Mouse (Mus musculus) myocyte (in vitro differentiated cells): ENCODE measurements at regions not wholly inside any gene's neighbourhood (a gene's known extent, or its start where the extent isn't known, plus 50 kb on each side); places are given as distances from the start of the nearest gene placed in this dataset.

Experiments used
- H3K27me3 ChIP-seq: one replicate; pipeline ENCODE4 v1.6.1; 2011; ENCODE audit not compliant: control insufficient read depth, insufficient read depth, insufficient read length
- H3K36me3 ChIP-seq: one replicate; pipeline ENCODE4 v1.6.1; 2011; ENCODE audit not compliant: control insufficient read depth, insufficient read depth
- H3K4me2 ChIP-seq: one replicate; pipeline ENCODE4 v1.6.1; 2011; ENCODE audit warnings: low read depth, control low read depth
- H3K4me3 ChIP-seq: one replicate; pipeline ENCODE4 v1.5.1; 2011; ENCODE audit warnings: mild to moderate bottlenecking, control low read depth, moderate library complexity
- H3K79me2 ChIP-seq: one replicate; pipeline ENCODE4 v1.6.1; 2011; ENCODE audit not compliant: control insufficient read depth, insufficient read depth
- H3ac ChIP-seq: one replicate; pipeline ENCODE4 v1.6.1; 2011; ENCODE audit not compliant: control insufficient read depth, insufficient read length
- CEBPB ChIP-seq: IDR thresholded peaks from 2 replicates; pipeline ENCODE4 v1.6.1; 2011; ENCODE audit warnings: mild to moderate bottlenecking, moderate library complexity; ENCODE audit not compliant: poor library complexity, insufficient read depth, severe bottlenecking
- E2F4 ChIP-seq: IDR thresholded peaks from one replicate; pipeline ENCODE4 v1.6.1; 2011; ENCODE audit warnings: mild to moderate bottlenecking, control low read depth, moderate library complexity; ENCODE audit not compliant: insufficient read depth
- MAX ChIP-seq: IDR thresholded peaks from one replicate; pipeline ENCODE4 v1.6.1; 2011; ENCODE audit warnings: low read depth, mild to moderate bottlenecking, control low read depth
- MYOD1 ChIP-seq, 3 experiments: IDR thresholded peaks; one replicate each; pipeline ENCODE4 v1.6.1; 2011; ENCODE audit warnings: control low read depth in 2 of 3, low read depth in 2 of 3, mild to moderate bottlenecking in 2 of 3, moderate library complexity in 1 of 3; ENCODE audit not compliant: insufficient read length in 2 of 3, control insufficient read depth in 1 of 3
- MYOG ChIP-seq, 3 experiments: IDR thresholded peaks; one replicate each; pipeline ENCODE4 v1.6.1; 2011; ENCODE audit warnings: control low read depth in 2 of 3, low read depth in 2 of 3, mild to moderate bottlenecking in 2 of 3; ENCODE audit not compliant: insufficient read length in 2 of 3, control insufficient read depth in 1 of 3, insufficient read depth in 1 of 3
- POLR2A ChIP-seq: IDR thresholded peaks from one replicate; pipeline ENCODE4 v1.6.1; 2011; ENCODE audit warnings: low read depth, mild to moderate bottlenecking, control low read depth, moderate library complexity; ENCODE audit not compliant: insufficient read length
- POLR2AphosphoS2 ChIP-seq: IDR thresholded peaks from one replicate; pipeline ENCODE4 v1.6.1; 2011; ENCODE audit warnings: low read depth, control low read depth; ENCODE audit not compliant: insufficient read length
- REST ChIP-seq: IDR thresholded peaks from one replicate; pipeline ENCODE4 v1.6.1; 2011; ENCODE audit warnings: mild to moderate bottlenecking, control low read depth, moderate library complexity; ENCODE audit not compliant: insufficient read depth, insufficient read length
- SRF ChIP-seq: IDR thresholded peaks from one replicate; pipeline ENCODE4 v1.6.1; 2011; ENCODE audit warnings: low read depth; ENCODE audit not compliant: control insufficient read depth, insufficient read length
- TCF12 ChIP-seq: IDR thresholded peaks from one replicate; pipeline ENCODE4 v1.6.1; 2011; ENCODE audit warnings: mild to moderate bottlenecking, control low read depth; ENCODE audit not compliant: poor library complexity, insufficient read depth, severe bottlenecking
- TCF3 ChIP-seq: IDR thresholded peaks from one replicate; pipeline ENCODE4 v1.6.1; 2011; ENCODE audit warnings: low read depth, control low read depth; ENCODE audit not compliant: insufficient read length
- USF1 ChIP-seq: IDR thresholded peaks from one replicate; pipeline ENCODE4 v1.6.1; 2011; ENCODE audit warnings: low read depth, mild to moderate bottlenecking, control low read depth, moderate library complexity

DNA sequence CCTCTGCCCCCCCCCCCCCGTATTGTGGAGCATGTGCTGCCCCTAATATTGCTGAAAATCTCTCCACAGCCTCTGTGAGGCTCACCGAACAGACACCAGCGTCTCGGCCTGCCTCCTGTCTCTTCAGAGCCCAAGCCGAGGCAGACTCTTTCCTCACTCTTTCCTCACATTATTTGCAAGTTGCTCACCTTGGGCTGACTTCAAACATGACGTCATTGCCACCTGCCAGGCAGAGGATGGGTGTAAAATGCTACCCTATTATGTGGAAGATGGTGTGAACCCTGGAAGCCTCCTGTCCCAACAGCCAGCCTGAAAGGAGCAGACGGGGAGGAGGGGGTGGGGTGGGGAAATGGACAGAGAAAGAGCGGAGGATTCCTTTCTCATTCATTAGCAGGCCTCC, 259.3 kb downstream of the Sox11 start:
- H3K27me3 ChIP-seq = no peaks in the 10 kb centered on the region
- no peaks in the 10 kb centered on the region for H3K36me3 ChIP-seq
- H3K4me3 ChIP-seq = no peak overlapping the region
- H3ac ChIP-seq = no peak overlapping the region
- no peaks in the 10 kb centered on the region for H3K79me2 ChIP-seq
- H3K4me2 ChIP-seq = no peak overlapping the region
- TF ChIP-seq TCF3 = no peak
- no peak for TF ChIP-seq CEBPB
- no peak for TF ChIP-seq REST
- no peak for TF ChIP-seq USF1
- TF ChIP-seq POLR2A = no peak
- no peak for TF ChIP-seq MAX
- no peak for TF ChIP-seq MYOG (IDR thresholded peaks at IDR 0.05; ENCODE audit: control insufficient read depth in 1 of 3, insufficient read depth in 1 of 3, insufficient read length in 2 of 3, low read depth in 2 of 3)
- no peak for TF ChIP-seq POLR2AphosphoS2
- no peak for TF ChIP-seq SRF
- TF ChIP-seq MYOD1 (IDR thresholded peaks at IDR 0.05; ENCODE audit: control insufficient read depth in 1 of 3, insufficient read length in 2 of 3, low read depth in 2 of 3) = no peak
- no peak for TF ChIP-seq E2F4
- no peak for TF ChIP-seq TCF12

DNA sequence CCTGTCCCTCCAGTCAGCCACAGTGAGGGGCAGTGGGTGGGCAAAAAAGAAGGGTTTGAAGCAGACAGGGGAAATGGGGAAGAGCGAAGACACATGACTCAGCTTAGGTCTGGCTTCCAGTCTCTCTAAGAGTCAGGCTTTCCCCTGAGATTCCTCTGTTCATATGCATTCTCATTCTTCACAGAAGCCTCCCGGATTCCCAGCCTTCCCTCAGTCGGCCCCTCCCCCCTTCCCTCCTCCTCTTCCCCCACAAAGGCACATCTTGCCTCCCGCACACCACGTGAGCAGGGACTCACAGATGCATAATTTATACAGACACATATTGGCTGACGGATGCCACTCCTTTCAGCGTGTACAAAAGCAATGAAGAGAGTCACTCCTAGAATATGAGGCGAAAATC, 259.8 kb downstream of the Sox11 start:
- TF ChIP-seq MYOG (IDR thresholded peaks at IDR 0.05; ENCODE audit: control insufficient read depth in 1 of 3, insufficient read depth in 1 of 3, insufficient read length in 2 of 3, low read depth in 2 of 3) (no peak), E2F4 (no peak), MAX (no peak), TCF12 (no peak), MYOD1 (IDR thresholded peaks at IDR 0.05; ENCODE audit: control insufficient read depth in 1 of 3, insufficient read length in 2 of 3, low read depth in 2 of 3) (no peak), USF1 (no peak), POLR2AphosphoS2 (no peak), SRF (no peak), TCF3 (no peak)
- no peak overlapping the region for H3K4me2 ChIP-seq
- no peak overlapping the region for H3ac ChIP-seq
- no peak overlapping the region for H3K4me3 ChIP-seq
- no peaks in the 10 kb centered on the region for H3K36me3 ChIP-seq
- no peaks in the 10 kb centered on the region for H3K79me2 ChIP-seq
- no peaks in the 10 kb centered on the region for H3K27me3 ChIP-seq

DNA sequence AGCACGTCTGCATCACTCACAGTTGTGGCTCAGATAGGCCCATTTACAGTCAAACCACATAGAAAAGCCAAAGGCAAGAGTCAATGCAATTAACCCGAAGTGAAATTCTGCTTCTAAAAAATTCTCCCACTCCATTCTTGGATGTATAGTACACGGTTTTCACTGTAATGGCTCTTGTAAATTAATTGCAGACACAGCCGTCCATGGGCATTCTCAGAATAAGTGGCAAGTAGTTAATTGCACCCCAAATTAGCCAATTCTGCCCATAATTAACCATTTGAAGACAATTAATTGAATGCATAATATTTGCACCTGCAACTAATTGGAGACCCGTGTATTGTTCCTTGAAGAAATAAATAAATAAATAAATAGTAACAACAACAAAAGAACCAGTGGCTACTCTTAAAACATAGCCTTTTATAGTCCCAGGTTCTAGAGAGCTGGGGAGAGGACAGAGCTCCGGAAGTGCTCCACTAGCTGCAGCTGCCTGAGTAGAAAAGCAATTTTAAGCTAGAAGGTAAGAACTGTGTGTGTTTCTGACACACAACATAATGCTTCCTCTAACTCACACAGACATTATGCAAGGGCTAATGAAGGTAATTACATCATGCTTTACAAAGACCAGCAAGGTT, 266.2 kb downstream of the Sox11 start:
- H3K79me2 ChIP-seq = no peaks in the 10 kb centered on the region
- TF ChIP-seq E2F4 (no peak), POLR2A (no peak), REST (no peak), SRF (no peak), USF1 (no peak), MAX (no peak), CEBPB (no peak), TCF3 (no peak), POLR2AphosphoS2 (no peak), MYOD1 (IDR thresholded peaks at IDR 0.05; ENCODE audit: control insufficient read depth in 1 of 3, insufficient read length in 2 of 3, low read depth in 2 of 3) (no peak), TCF12 (no peak)
- H3K27me3 ChIP-seq = no peaks in the 10 kb centered on the region
- no peak overlapping the region for H3ac ChIP-seq
- no peaks in the 10 kb centered on the region for H3K36me3 ChIP-seq
- no peak overlapping the region for H3K4me2 ChIP-seq
- H3K4me3 ChIP-seq = no peak overlapping the region

DNA sequence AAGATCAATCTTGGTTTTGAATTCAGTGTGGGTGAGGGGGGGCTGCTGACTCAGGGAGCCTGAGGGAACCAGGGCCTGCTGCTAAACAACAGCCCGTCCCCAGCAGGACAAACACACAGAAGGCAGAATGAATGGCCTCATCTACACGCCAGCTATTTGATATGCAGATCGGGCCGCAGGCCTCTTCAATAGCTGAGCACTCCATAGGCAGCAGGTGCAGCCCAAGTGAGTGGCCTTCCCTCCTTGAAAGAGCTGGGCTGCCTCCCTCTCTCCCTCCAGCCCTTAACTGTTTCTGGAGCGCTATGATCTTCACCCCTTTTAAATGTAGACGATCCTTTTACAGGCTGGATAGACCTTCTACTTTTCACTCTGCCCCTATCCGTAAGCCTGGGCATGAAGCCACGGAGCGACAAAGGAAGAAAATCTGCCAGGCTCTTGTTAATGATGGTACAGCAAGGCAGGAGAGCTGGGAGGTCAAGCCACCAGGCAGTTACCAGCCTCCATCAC, 277.3 kb downstream of the Sox11 start:
- no peaks in the 10 kb centered on the region for H3K79me2 ChIP-seq
- H3K36me3 ChIP-seq = no peaks in the 10 kb centered on the region
- no peak for TF ChIP-seq CEBPB
- no peak for TF ChIP-seq MYOD1 (IDR thresholded peaks at IDR 0.05; ENCODE audit: control insufficient read depth in 1 of 3, insufficient read length in 2 of 3, low read depth in 2 of 3)
- TF ChIP-seq POLR2A = no peak
- TF ChIP-seq TCF12 = no peak
- no peak for TF ChIP-seq MYOG (IDR thresholded peaks at IDR 0.05; ENCODE audit: control insufficient read depth in 1 of 3, insufficient read depth in 1 of 3, insufficient read length in 2 of 3, low read depth in 2 of 3)
- TF ChIP-seq MAX = no peak
- TF ChIP-seq USF1 = no peak
- TF ChIP-seq POLR2AphosphoS2 = no peak
- TF ChIP-seq REST = no peak
- no peak for TF ChIP-seq SRF
- TF ChIP-seq E2F4 = no peak
- TF ChIP-seq TCF3 = no peak
- no peak overlapping the region for H3K4me2 ChIP-seq
- no peaks in the 10 kb centered on the region for H3K27me3 ChIP-seq
- no peak overlapping the region for H3ac ChIP-seq
- no peak overlapping the region for H3K4me3 ChIP-seq

DNA sequence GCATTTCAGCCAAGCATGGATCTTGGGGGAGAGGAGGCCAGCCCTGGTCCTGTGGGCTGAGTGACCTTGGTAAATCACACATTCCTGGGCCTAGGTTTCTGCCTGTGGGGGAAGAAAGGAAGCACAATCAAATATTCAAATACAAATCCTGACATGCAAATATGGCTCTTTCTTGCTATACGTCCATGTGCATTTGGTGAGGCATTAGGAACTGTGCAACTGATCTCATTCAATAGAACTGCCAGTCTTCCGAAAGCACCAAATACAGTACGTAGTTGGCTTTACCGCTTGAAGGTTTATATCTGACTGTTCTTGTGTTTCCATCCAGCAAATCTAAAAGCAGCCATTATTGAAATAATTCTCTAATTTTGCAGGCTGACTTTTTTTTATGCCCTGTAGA, 278.9 kb downstream of the Sox11 start:
- Histone ChIP-seq H3K36me3 (no peaks in the 10 kb centered on the region), H3K4me3 (no peak overlapping the region), H3K27me3 (no peaks in the 10 kb centered on the region), H3K79me2 (no peaks in the 10 kb centered on the region), H3K4me2 (no peak overlapping the region), H3ac (no peak overlapping the region)
- TF ChIP-seq POLR2AphosphoS2 (no peak), USF1 (no peak), MYOD1 (IDR thresholded peaks at IDR 0.05; ENCODE audit: control insufficient read depth in 1 of 3, insufficient read length in 2 of 3, low read depth in 2 of 3) (no peak), CEBPB (no peak), REST (no peak), TCF12 (no peak), MYOG (IDR thresholded peaks at IDR 0.05; ENCODE audit: control insufficient read depth in 1 of 3, insufficient read depth in 1 of 3, insufficient read length in 2 of 3, low read depth in 2 of 3) (no peak), SRF (no peak), MAX (no peak), POLR2A (no peak)
